Mouse (Mus musculus): ENCODE data around the gene Arpp21. TPM values are rescaled to one million over a fixed set of nuclear protein-coding genes. Genes with fewer than 3 reads are reported as not detected.

Arpp21 gene
- total RNA-seq, 2 experiments from 2014 or later: 705 to 707 TPM

DNA sequence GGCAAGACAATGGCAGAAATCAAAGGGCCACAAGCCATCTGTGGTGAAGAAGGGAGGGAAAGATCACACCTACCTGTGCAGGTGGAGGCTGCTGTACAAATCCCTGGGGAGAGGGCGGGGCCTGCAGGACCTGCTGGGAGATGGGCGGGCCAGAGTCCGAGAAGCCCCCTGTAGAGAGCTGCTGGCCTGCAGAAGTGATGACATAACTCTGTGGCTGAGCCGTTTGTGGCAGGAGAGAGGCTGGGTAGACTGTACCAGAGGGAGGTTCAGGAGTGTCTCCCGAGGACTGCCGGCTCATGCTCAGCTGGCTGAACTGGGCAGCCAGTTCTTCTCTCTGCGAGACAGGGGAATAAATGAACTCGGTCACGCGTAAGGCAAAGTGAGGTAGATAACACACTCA is 111.1 kb downstream of the Arpp21 start:
- DNase-seq (ENCODE audit: extremely low spot score in 1 of 2, low spot score in 2 of 2): no peak
- intact Hi-C loops (cut with DNase I): no loop called here

GRCm38 (mm10) chr9:112124184-112124583 is 111.6 kb downstream of the Arpp21 start:
- intact Hi-C loops (cut with DNase I): no loop called here
- DNase-seq (ENCODE audit: extremely low spot score in 1 of 2, low spot score in 2 of 2): no peak

DNA sequence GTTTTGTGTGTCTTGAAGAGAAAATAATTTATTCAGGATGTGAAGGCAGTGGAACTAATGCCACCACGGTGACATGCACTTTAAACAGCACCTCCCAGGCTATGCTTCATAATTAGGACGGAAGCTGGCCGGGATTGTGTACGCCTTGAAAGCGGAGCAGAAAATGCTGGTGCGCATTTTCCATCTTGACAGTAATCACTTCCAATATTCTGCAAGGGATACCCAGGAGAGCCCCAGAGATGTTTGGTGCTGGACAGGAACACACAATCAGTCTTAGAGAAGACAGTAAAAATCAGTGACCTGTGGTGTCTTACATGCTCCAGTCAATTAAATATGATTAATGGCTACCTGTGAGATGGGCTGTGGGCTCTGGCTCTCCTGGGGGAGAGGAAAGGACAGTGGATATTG is 112.3 kb downstream of the Arpp21 start:
- no peak for DNase-seq (ENCODE audit: extremely low spot score in 1 of 2, low spot score in 2 of 2)
- intact Hi-C loops (cut with DNase I): no loop called here

DNA sequence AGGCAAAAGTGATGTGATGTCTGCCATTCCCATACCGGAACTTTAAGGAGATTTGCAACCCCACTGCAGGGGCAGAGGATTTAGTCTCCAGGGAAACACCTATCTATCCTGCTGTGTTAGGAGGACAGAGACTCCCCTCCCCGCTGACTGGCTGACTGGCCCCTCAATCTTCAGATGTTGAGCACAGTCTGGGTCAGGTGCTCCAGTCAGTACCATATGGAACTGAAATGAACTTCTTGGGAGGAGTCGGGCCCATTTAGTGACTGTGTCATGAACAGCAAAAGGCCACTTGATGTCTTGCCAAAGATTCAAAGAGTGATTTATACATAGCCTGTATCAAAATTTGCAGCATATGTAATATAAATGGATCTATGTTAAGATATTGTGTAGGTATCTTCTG is 116.2 kb downstream of the Arpp21 start:
- DNase-seq (ENCODE audit: extremely low spot score in 1 of 2, low spot score in 2 of 2): no peak
- intact Hi-C loops (cut with DNase I): no loop called here

GRCm38 (mm10) chr9:112119106-112119433 is 116.7 kb downstream of the Arpp21 start:
- intact Hi-C loops (cut with DNase I): no loop called here

GRCm38 (mm10) chr9:112118411-112119105 is 117.2 kb downstream of the Arpp21 start:
- intact Hi-C loops (cut with DNase I): no loop called here
- DNase-seq (ENCODE audit: extremely low spot score in 1 of 2, low spot score in 2 of 2): peak in 1 of 2 experiments; percentile 53

More at GRCm38 (mm10) chr9:112119106-112119433, 116.7 kb downstream of the Arpp21 start:
- no peak for DNase-seq (ENCODE audit: extremely low spot score in 1 of 2, low spot score in 2 of 2)

GRCm38 (mm10) chr9:112117632-112118410 is 117.9 kb downstream of the Arpp21 start:
- intact Hi-C loops (cut with DNase I): no loop called here
- DNase-seq (ENCODE audit: extremely low spot score in 1 of 2, low spot score in 2 of 2): no peak

GRCm38 (mm10) chr9:112111610-112112009 is 124.1 kb downstream of the Arpp21 start:
- DNase-seq (ENCODE audit: extremely low spot score in 1 of 2, low spot score in 2 of 2): no peak
- intact Hi-C loops (cut with DNase I): no loop called here

DNA sequence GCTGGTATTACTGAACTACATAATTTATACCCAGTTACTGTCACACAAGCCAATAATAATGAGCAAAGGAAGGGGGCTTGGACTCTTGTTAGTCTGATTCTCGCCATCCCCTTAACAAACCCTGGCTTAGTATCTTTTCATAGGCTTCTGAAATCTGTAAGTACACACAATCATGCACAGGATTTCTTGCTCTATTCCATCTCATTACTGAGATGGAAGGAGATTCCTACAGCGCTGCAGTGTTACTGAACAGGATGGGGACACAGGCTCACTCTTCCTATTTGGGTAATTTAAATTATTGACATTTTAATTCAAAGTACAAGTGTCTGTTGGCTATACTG is 132.9 kb downstream of the Arpp21 start:
- no peak for DNase-seq (ENCODE audit: extremely low spot score in 1 of 2, low spot score in 2 of 2)
- intact Hi-C loops (cut with DNase I): no loop called here

DNA sequence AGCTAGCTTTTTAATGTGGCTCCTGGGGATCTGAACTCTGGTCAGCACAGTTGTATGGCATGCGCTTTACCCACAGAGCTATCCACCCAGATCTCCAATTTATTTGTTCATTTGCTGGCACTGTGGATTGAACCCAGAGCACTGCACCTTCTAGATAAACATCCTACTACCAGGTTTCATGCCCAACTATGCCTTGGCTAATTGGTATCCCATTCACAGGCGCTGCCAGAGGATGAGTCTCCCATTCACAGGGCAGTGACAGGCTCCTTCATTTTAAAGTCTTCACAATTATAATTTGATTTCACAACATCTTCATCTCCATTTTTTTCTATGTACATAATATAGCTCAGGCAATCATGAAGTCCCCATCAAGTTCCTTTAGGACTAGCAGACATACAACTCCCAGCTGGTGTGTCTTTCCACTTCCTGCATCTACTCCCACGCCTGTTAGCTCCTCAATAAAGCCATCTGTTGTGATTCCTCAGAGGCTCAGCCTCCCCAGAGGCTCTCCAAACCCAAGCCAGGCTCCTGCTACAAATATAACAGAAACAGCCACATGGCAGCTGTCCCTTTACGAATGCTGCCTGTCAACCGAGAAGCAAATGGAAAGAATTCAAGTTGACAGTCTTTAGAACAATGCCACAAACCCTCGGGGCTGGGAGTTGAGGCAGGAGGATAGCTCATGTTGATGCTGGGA is 133.4 kb downstream of the Arpp21 start:
- intact Hi-C loops (cut with DNase I): no loop called here
- DNase-seq (ENCODE audit: extremely low spot score in 1 of 2, low spot score in 2 of 2): peak; percentile 40 to 80

GRCm38 (mm10) chr9:112100841-112101595 is 134.7 kb downstream of the Arpp21 start:
- no peak for DNase-seq (ENCODE audit: extremely low spot score in 1 of 2, low spot score in 2 of 2)
- intact Hi-C loops (cut with DNase I): no loop called here

GRCm38 (mm10) chr9:112098267-112098666 is 137.5 kb downstream of the Arpp21 start:
- intact Hi-C loops (cut with DNase I): no loop called here
- no peak for DNase-seq (ENCODE audit: extremely low spot score in 1 of 2, low spot score in 2 of 2)

DNA sequence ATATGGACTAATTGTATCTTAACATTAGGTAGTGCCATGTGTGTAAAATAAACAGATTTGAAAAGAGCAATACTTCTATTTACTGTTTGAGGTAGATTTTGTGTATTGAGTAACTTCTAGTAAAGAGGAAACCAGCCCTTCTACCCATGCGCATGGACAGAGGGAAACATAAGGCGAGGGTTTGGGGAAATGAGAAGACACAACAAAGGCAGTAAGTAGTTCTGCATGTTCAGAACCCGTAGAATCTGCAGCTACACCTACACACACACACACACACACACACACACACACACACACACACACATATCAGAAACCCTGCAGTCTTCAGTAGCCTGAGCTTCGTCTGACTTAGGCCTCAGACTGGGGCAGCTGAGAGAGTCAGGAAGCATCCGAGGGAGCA is 140.0 kb downstream of the Arpp21 start:
- DNase-seq (ENCODE audit: extremely low spot score in 1 of 2, low spot score in 2 of 2): no peak
- intact Hi-C loops (cut with DNase I): no loop called here

DNA sequence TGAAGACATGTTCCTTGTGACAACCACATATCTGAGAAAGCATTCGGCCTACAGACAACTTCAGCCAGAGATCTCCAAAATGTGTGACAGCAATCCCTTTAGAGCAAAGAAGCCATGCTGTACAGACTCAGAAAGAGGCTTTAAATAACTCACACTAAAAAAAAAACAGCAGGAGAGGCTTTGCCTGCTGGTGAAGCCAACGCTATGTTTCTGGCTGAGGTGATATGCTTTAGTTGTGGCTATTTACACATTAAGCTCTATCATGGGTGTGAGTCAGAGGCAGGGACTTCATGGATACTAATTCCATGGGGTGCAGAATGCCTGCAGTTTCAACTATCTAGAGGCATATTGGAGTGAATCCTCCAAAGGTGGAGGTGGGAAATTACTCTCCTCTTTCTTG is 140.5 kb downstream of the Arpp21 start:
- intact Hi-C loops (cut with DNase I): no loop called here
- DNase-seq (ENCODE audit: extremely low spot score in 1 of 2, low spot score in 2 of 2): no peak

GRCm38 (mm10) chr9:112078903-112079302 is 156.8 kb downstream of the Arpp21 start:
- DNase-seq (ENCODE audit: extremely low spot score in 1 of 2, low spot score in 2 of 2): no peak
- intact Hi-C loops (cut with DNase I): no loop called here

DNA sequence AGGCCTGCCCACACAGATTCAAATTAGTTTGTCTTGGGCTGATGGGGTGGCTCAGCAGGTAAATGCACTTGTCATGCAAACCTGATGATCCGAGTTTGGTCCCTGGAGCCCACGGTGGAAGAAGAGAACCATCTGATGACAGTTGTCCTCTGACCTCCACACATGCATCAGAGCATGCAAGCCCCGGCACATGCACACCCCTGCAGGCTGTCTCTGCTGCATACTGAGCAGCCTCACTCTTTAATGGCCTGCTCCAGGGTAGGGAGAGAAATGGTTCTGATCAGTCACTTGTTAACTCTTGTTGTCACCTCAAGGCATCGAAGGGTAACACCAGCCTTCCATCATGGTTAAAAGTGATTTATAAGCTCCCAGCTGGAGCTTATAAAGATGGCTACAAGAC is 157.3 kb downstream of the Arpp21 start:
- intact Hi-C loops (cut with DNase I): no loop called here
- no peak for DNase-seq (ENCODE audit: extremely low spot score in 1 of 2, low spot score in 2 of 2)

DNA sequence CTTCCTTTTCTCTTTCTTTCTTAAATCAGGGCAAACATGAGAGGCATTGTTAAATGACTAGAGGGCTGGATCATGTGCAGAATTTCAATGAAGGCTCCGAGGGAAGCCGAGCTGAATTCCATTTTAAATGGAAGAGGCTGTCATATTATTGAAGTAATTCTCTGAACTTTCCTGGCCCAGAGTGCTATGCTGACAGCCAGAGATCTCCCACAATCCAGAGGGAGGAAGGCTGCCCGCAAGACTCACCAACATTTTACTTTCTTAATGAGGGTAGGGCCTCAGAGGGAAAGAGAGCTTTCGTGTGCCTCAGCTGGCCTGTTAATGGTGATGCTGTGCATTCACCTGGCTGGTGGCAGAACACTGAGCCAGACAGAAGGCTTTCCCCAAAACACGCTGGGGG is 160.5 kb downstream of the Arpp21 start:
- DNase-seq (ENCODE audit: extremely low spot score in 1 of 2, low spot score in 2 of 2): no peak
- intact Hi-C loops (cut with DNase I): no loop called here

- no peak for DNase-seq (ENCODE audit: extremely low spot score in 1 of 2, low spot score in 2 of 2)
These were observed 160.9 kb downstream of the Arpp21 start for GRCm38 (mm10) chr9:112074872-112075271.

DNA sequence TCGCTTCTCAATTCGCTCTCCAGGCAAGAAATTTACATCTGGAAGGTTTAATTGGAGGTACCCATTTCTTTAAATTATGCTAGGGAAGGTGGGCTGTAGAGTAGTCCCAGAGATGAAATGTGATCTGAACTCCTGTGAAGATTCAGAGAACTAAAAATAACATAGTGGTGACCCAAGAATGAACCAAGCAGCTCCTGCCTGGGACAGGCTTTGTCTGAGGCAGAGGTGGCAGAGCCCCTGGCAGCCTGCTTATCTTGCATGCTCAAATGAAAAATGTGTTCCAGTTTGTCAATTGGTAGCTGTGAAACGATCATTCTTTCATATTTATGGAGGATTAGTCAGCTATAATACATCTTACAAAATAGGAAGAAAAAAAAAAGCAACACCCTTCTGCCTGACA is 164.4 kb downstream of the Arpp21 start:
- DNase-seq (ENCODE audit: extremely low spot score in 1 of 2, low spot score in 2 of 2): no peak
- intact Hi-C loops (cut with DNase I): no loop called here

More at GRCm38 (mm10) chr9:112074872-112075271, 160.9 kb downstream of the Arpp21 start:
- intact Hi-C loops (cut with DNase I): no loop called here

Data from left cerebral cortex, postnatal 10 days (tissue).